Mouse (Mus musculus) lung, adult 2 months (tissue): ENCODE measurements at regions not wholly inside any gene's neighbourhood (a gene's known extent, or its start where the extent isn't known, plus 50 kb on each side); places are given as distances from the start of the nearest gene placed in this dataset.

ENCODE experiments used
- CTCF ChIP-seq: fragments of 200-500 bp; IDR thresholded peaks from 2 replicates; pipeline ENCODE4 v1.5.1; 2011; ENCODE audit warnings: mild to moderate bottlenecking, low read length, control low read depth; ENCODE audit not compliant: insufficient read depth
- POLR2A ChIP-seq: fragments of 200-500 bp; IDR thresholded peaks from 2 replicates; pipeline ENCODE4 v1.6.1; 2011; ENCODE audit warnings: low read depth, mild to moderate bottlenecking, control low read depth, low read length, borderline replicate concordance; ENCODE audit errors: extremely low read depth

DNA sequence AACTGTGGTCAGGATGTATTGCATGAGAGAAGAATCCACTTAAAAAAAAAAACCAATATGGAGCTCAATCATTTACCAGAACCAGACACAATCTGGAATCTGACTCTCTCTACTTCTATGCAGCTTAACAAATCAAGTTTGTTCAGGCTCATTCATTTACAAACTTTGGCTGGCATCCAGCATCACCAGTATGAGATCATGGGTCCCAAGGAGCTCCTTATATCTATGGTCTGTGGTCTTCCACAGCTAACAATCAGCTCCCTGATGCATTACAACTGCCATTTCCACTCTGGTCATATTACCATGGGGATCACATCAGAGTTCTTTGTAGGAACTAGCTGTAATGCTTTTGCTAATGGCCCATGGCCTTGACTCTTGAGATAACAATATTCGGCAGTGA is 277.7 kb upstream of the AI593442 start:
- TF ChIP-seq CTCF (no peak), POLR2A (no peak)
